Mouse (Mus musculus) adipocyte (in vitro differentiated cells): ENCODE results near the gene Rrp36.

Experiments
- DNase-seq: peaks from one replicate; pipeline ENCODE4 v3.0.0-alpha.2; 2016; ENCODE audit warnings: low spot score

Rrp36 gene

GRCm38 (mm10) chr17:46673850-46674529 is at the start of gene Rrp36:
Rrp36 (minus strand) TSS chr17:46674352.
- peak; percentile 97 for DNase-seq

- DNase-seq = no peak
Measured at GRCm38 (mm10) chr17:46721077-46721476, 46.9 kb upstream of the Rrp36 start.

GRCm38 (mm10) chr17:46714756-46715481 is 40.8 kb upstream of the Rrp36 start:
- peak; percentile 83 for DNase-seq

GRCm38 (mm10) chr17:46713849-46714248 is 39.7 kb upstream of the Rrp36 start:
- no peak for DNase-seq

- DNase-seq = peak; percentile 26
Measured at GRCm38 (mm10) chr17:46712442-46712841, 38.3 kb upstream of the Rrp36 start.

- DNase-seq = peak; percentile 74
Measured at GRCm38 (mm10) chr17:46711612-46712271, 37.6 kb upstream of the Rrp36 start.

- DNase-seq = peak; percentile 94
Measured at GRCm38 (mm10) chr17:46710959-46711597, 36.9 kb upstream of the Rrp36 start, which contains the start of gene Pex6. Pex6 (plus strand) TSS chr17:46711463.

- DNase-seq = peak; percentile 83
Measured at GRCm38 (mm10) chr17:46706375-46707089, 32.4 kb upstream of the Rrp36 start.

- peak; percentile 99 for DNase-seq
Measured at GRCm38 (mm10) chr17:46704887-46705835, 31.0 kb upstream of the Rrp36 start, which contains the start of gene Ppp2r5d. Ppp2r5d (minus strand) TSS chr17:46705111.

GRCm38 (mm10) chr17:46703971-46704886 is 30.1 kb upstream of the Rrp36 start:
- DNase-seq = peak; percentile 64

- DNase-seq = no peak
Measured at GRCm38 (mm10) chr17:46702506-46702905, 28.4 kb upstream of the Rrp36 start.

- DNase-seq = no peak
Measured at GRCm38 (mm10) chr17:46702100-46702499, 27.9 kb upstream of the Rrp36 start.

- DNase-seq = no peak
Measured at GRCm38 (mm10) chr17:46701489-46701888, 27.3 kb upstream of the Rrp36 start.

GRCm38 (mm10) chr17:46699912-46700311 is 25.8 kb upstream of the Rrp36 start:
- no peak for DNase-seq

GRCm38 (mm10) chr17:46699245-46699644 is 25.1 kb upstream of the Rrp36 start:
- DNase-seq = no peak

GRCm38 (mm10) chr17:46698515-46698914 is 24.4 kb upstream of the Rrp36 start:
- DNase-seq = no peak

GRCm38 (mm10) chr17:46694517-46695063 is 20.4 kb upstream of the Rrp36 start:
- DNase-seq = no peak

GRCm38 (mm10) chr17:46691390-46691789 is 17.2 kb upstream of the Rrp36 start:
- DNase-seq = no peak

GRCm38 (mm10) chr17:46690665-46691064 is 16.5 kb upstream of the Rrp36 start:
- no peak for DNase-seq
